Mouse (Mus musculus) left cerebral cortex, adult 8-10 months (tissue): ENCODE results near the gene Pde8a. TPM values are rescaled to one million over a fixed set of nuclear protein-coding genes. Genes with fewer than 3 reads are reported as not detected.
A peak's percentile ranks its signal among the peaks of the same experiment; 100 is the strongest.

ENCODE experiments used
- DNase-seq, 2 experiments: peaks; one replicate each; pipeline ENCODE4 v3.0.0; 2022; ENCODE audit warnings: low spot score in 2 of 2
- total RNA-seq, 4 experiments: library from RNA; stranded (reverse); gene quantifications; 2 replicates each; pipeline ENCODE4 v1.2.4; 2022

The Pde8a gene
- total RNA-seq, 4 experiments from 2014 or later, result 12.5 to 16.6 (median 14.5) TPM

DNA sequence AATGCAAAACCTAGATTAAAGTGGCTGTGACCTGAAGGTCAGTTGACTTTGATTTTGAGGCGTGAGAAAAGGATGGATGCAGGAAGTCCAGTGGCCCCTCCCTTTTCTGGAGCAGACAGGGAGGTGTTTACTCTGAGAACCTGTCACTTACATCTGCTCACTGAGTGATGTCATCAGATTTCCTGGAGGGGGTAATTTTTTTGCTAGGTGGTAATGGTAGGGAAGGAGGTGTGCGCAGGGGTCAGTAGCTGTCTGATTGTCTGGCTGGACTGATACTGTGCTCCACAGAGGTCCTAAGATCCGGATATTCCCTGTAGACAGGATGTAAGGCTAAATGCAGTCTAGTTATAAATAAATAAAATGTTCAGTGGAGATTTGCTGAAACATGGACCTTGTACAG, 59.5 kb downstream of the Pde8a start:
- DNase-seq, result no peak

DNA sequence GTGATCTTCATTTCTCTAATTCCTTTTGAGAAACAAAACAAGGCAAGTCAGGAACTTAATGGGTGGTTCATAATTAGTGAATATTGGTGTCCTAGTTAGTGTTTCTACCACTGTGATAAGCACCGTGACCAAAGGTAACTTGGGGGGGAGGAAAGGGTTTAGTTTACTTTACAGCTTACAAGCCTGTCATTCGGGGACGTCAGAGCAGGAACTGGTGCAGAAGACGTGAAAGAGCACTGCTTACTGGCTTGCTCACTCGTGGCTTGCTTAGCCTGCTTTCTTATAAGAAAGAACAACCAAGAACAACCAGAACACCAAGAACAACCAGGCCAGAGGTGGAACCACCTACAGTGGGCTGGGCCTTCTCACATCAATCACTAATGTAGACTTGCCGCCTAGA, 65.6 kb downstream of the Pde8a start:
- DNase-seq, result no peak

DNA sequence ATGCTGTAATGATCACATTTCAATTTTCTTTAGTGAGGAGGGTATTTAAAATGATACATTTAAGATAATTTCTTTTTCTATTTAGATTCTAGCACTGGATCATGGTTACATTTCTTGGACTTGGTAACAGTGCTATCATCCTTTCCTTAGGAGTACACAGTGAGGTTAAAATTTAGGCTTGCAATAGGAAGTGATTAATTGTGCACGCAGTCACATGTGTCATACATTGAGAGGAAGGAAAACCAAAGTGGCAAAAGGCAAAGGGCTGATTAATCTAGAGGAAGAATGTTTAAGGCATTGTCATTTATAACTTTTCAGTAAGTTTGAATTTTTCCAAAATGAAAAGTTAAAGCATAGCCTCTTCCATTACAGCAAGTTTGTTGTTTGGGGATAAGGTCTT, 67.8 kb downstream of the Pde8a start:
- no peak for DNase-seq

DNA sequence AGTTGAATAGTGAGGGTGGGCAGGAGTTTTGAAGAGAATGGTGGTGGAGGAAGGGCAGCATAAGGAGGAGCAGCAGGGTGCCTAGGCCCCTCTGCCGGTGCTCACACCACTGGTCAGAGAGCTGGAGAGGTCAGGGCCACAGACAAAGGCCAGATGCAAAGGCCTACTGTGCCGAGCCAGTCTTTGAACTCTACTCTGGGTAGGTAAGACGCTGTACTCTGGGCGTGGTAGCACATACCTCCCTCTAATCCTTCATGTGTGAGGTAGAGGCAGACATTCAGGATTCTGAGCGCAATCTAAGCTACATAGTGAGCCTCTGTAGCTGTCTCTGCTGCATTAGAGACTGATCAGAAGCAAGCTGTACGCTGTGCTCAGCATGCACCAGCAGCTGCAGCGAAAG, 73.1 kb downstream of the Pde8a start:
- no peak for DNase-seq

GRCm38 (mm10) chr7:81286946-81287345, 73.5 kb downstream of the Pde8a start:
- no peak for DNase-seq

DNA sequence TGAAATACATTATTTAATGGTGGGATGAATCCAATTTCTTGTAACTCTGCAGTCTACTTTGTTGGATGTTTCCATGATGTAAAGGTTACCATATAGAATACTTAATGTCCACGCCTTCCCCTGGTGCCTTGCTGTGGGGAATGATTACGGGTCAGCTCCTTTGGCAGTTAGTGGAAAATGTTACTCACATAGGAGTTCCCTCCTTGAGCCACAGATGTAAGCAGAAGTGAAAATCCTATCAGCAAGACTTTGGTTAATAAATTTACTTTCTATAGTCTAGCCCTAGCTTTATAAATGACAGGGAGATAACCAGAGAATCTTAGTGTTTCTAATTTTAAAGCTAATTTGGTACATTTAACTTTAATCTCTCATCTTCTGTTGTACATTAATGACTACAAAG, 81.8 kb downstream of the Pde8a start:
- DNase-seq, result no peak

- no peak for DNase-seq
These were observed 84.8 kb downstream of the Pde8a start for GRCm38 (mm10) chr7:81298206-81298605.

DNA sequence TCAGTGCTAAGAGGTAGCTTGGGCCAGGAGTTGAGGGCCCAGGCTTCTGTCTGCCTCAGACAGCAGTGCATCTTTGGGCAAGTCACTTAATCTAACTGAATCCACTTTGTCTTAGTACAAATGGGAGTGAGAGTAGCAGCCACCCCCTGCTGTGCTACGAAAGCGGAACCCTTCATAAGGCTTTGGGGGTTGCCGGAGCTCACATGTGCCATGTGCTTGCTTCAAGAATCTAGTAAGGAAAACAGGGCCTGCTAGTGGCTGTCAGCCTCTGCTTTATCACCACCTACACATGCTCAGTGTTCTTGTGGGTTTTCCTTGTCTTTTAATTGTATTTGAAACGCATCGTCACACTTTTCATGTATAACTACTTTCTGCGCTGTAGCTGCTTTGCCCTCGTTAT, 87.9 kb downstream of the Pde8a start:
- DNase-seq, result no peak

DNA sequence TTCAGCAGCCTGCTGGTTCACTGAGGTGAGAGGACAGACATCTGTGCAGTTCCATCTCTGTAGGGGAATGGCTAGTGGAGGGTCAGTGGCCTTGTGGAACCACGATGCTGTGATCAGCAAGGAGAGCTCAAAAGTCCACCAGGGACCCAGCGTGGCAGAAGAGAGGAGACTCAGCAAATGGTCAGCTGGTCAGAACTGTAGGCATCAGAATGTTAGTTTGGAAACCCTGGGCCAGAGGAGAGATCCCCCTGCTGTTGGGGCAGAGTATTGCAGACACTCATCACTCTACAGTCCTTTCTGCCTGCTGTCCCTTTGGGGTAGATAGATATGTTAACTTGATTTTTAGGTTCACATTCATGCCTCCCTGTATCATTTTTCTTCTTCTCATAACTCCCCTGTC, 90.3 kb downstream of the Pde8a start:
- DNase-seq, result no peak

DNA sequence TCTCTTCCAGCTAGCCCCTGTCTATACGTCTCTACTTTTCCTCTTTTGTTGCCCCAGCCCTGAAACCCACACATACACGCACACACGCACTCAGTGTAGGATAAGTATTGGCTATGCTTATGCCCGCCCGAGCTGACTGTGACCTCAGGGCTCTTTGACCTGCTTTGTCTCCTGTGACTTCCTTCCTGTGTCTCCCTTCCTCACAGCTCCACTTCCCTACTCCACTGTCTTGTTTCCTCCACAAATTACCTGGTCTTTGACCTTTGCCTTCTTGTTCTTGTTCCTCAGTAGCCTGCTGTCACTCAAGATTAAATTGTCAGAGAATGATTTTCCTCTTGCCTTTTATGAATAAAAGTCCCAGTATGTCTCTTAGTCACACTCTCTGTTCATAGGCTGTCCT, 90.7 kb downstream of the Pde8a start:
- DNase-seq, result no peak

GRCm38 (mm10) chr7:81304675-81305074, 91.3 kb downstream of the Pde8a start:
- peak in 1 of 2 experiments; percentile 50 for DNase-seq

GRCm38 (mm10) chr7:81307735-81308134, 94.3 kb downstream of the Pde8a start:
- DNase-seq, result peak in 1 of 2 experiments; percentile 49

DNA sequence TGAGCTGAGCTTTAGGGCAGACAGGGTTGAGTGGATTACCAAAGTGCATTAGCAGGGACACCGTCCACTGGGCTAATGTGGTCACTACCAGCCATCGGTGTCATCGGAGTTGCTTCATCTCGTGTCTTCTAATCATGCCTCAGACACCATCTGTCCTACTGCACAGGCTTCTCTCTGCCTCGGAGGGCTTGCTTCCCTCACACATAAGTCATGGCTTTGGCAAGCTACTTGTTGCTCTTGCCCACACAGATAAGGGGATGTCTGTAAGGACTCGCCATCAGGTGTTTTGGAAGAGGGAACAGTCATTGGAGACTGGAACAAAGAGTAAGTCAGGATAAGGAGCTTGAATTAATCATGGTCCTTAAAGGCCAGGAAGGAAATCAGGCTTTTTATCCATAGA, 95.9 kb downstream of the Pde8a start:
- DNase-seq, result no peak

GRCm38 (mm10) chr7:81311130-81311529, 97.7 kb downstream of the Pde8a start:
- DNase-seq, result no peak

DNA sequence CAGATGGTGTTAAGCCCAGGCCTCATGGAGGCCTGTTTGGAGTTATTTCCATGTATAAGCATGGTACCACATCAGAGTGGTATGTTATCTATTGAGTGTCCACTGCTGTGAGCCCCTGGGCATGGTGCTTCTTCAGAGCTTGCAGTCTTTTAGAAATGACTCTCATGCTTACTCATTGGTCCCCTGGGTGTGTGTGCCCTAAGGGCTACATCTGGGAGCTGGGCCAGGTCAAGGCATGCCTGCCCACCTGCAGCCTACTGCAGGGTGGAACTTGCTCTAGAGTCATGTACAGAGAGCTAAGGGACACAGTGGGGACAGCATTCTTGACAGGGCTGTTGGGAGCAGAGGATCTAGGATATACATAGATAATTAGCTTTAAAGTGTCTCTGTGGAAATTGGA, 98.2 kb downstream of the Pde8a start:
- DNase-seq, result no peak

DNA sequence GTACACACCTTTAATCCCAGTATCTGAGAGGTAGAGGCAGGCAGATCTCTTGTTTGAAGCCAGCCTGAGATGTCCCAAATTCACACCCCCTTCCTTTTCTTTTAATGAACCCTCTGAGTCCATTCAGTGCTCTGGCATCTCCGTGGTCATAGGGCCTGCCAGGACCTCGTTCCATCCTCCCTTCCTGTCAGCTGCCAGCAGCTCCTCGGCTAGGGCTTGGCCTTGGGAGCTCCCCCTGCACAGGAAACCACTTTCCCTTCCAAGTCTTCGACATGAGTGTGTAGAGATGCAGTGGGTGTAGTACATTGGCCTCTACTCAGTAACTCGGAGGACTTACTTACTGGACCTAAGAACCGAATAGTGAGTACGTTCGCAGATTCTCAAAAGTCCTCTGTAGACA, 102.2 kb downstream of the Pde8a start:
- no peak for DNase-seq

DNA sequence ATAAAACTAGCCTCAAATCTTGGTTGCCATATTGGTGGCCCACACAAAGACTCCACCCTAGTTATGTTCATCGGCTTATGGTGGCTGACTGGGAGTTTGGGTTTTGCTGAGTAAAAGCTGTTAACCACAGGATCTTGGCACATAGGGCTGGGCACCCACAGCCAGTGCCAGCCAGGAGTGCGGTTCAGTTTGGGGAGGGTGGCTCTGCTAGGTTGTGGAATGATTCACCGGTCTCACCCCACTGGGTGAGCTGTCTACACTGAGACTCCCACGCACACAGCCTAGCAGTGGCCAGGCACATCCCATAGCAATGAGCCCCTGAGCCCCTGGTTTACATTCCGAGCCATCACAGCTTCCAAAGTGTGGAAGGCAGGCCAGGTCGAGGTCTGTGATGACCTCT, 106.4 kb downstream of the Pde8a start:
- DNase-seq, result no peak

GRCm38 (mm10) chr7:81321776-81322175, 108.4 kb downstream of the Pde8a start:
- no peak for DNase-seq

- no peak for DNase-seq
These were observed 112.6 kb downstream of the Pde8a start for GRCm38 (mm10) chr7:81326043-81326442.

- no peak for DNase-seq
These were observed 113.5 kb downstream of the Pde8a start for GRCm38 (mm10) chr7:81326859-81327258.

- no peak for DNase-seq
These were observed 114.3 kb downstream of the Pde8a start for GRCm38 (mm10) chr7:81327661-81328060.

- no peak for DNase-seq
These were observed 117.4 kb downstream of the Pde8a start for GRCm38 (mm10) chr7:81330767-81331166.

DNA sequence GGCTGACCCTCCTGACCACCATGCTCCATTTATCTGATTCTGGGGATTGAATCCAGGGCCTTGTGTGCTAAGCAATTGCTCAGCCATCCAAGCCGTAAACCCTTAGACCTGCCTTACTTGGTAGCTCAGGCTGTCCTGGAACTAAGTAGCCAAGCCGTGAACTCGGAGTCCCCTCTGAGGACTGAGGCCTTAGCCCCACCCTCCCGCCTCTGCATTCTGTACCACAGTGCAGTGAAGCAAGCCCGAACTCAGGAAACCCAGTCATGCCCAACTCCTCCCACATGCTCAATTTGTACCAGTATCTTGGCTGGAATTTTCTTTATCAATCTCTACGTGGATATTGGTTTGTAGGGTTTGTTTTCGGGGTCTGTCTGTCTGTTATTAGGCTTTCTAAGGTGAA, 118.5 kb downstream of the Pde8a start:
- DNase-seq, result no peak

GRCm38 (mm10) chr7:81335705-81336431, 122.5 kb downstream of the Pde8a start:
- DNase-seq, result no peak
